Mouse (Mus musculus) kidney, postnatal 36 days (tissue): ENCODE results near the gene Tm6sf2.
"Not testable (repeated sequence)": the region's sequence is repeated elsewhere in the genome, so short reads cannot be mapped to it uniquely, and the experiment has no call there.

Experiments used
- DNase-seq, 2 experiments: peaks; one replicate each; pipeline ENCODE4 v3.0.0; 2021 to 2022; ENCODE audit warnings: mixed read lengths in 2 of 2

The Tm6sf2 gene

DNA sequence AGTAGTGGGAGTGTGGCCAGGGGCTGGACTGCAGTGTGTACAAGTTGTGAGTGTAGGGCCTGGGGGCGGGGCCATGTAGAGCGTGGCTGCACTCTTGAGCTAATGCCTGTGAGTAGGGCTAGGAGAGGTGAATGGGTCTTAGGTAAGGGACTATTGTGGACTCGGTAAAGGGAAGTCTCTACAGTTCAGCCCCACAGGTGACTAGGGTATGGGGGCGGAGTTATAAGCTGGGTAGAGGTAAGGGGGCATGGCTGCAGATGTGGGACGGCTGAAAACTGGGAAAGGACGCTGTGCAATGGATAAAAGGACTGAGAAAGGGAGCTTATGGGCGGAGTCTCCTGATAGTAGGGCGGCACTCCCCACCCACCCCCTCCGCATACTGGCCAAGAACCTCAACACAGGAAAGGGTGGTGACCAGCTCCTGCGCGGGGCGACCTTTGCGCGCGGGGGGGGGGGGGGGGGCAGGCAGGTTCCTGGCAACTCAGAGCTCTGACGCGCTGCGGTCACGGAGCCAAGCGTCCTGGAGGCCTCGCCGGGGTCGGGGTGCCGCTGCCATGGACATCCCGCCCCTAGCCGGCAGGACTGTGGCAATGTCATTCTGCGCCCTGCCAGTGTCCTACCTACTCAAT lies at the start of gene Tm6sf2:
Gene Tm6sf2 (plus strand): TSS at position 484 of the 629 bp plus-strand sequence.
- DNase-seq = peak; percentile 80 to 90

DNA sequence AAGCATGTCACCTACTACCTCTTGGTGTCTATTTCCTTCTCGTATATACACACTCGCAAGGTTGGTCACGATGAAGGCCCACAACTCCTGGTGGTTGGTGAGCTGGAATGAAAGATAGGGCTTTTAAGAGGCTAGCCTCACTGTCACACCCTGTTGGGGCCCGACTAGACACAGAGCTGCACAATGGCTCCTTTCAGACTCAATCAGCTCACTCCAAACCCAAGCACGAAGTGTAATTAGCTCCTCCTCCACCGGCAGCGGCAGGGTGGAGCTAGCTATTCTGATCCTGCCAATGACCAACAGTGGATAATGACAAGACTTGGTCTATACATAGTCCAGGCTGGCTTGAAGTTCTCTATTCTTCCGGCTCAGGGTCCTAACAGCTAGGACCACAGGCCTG lies 49.1 kb upstream of the Tm6sf2 start:
- no peak for DNase-seq

DNA sequence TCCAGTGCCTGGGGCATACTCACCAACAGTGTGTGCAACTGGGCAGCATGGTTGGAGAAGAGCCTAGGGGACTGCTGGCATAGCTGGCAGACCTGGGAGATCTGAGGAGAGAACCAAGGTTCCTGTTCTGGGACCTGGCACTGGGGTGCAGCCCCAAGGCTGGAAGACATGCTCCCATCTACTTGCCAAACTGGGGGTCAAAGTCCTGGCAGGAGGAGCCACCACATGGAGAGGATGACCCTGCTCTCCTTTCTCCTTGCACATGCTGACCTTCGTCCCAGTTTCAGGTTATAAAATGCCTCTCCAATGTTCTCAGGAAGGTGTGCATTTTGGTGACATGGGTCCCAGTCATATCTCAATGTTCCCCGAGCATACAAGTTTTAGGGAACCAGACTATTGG lies 46.6 kb upstream of the Tm6sf2 start:
- peak; percentile 80 to 89 for DNase-seq

DNA sequence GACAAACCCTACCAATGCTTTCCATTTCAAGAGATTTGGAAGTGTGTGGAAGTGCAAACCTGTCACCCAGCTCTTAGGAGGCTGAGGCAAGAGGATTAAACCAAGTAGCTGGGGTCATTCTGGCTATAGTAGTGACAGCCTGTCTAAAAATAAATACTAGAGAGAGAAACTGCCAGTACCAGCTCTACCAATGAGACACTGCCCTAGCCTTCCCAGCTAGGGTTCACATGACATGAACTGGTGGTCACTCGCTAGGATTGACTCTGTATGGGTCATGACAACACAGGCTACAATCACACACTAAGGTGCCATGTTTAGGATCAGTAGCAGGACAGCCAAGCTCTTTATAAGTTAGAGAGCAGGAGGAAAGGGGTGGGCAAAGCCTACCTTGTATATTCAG lies 42.5 kb upstream of the Tm6sf2 start:
- DNase-seq = no peak

DNA sequence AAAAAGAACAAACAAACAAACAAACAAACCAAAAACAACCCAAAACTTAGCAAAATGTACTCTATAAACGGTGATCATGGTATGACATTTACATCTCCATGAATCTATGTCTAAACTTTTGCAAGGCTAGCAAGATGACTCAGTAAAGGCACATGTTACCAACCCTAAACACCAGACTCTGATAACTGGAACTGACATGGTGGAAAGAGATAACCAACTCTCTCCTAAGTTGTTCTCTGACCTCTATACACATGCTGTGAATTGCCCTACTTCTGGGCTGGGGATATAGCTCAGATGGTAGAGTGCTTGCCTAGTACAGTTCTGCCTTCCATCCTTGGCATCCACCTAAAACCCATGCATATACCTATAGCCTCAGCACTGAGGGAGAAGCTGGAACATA lies 34.7 kb upstream of the Tm6sf2 start:
- DNase-seq = no peak

DNA sequence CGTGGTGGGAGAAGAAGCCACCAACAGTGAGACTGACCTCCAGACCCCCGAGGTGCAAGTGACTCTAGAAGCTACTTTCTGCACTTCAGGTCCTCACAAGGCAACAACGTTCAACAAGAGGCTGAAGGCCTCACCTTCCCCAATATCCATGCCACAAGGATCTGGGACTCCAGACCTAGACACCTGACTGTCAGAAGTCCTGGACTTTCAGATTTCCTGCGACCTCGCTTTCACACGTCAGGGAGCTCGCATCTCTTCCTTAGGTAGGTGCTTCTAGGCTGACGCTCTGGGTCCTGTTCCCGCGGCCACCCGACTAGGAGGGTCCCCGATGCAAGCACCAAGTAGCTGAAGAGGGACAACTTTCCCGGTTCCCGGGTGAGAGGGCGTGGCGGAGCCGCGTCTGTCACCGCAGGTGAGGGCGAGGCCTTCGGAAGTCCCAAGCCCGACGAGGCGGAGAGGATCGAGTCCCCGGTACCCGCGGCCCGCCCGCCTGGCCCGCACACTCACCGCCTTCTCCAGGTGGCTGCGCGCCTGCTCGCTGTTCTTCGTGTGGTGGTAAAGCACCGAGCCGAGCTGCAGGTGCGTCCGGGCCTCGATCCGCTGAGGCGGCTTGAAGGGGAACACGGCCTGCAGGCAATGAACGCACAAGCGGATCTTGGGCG lies 30.7 kb upstream of the Tm6sf2 start:
- peak in 1 of 2 experiments; percentile 66 for DNase-seq

DNA sequence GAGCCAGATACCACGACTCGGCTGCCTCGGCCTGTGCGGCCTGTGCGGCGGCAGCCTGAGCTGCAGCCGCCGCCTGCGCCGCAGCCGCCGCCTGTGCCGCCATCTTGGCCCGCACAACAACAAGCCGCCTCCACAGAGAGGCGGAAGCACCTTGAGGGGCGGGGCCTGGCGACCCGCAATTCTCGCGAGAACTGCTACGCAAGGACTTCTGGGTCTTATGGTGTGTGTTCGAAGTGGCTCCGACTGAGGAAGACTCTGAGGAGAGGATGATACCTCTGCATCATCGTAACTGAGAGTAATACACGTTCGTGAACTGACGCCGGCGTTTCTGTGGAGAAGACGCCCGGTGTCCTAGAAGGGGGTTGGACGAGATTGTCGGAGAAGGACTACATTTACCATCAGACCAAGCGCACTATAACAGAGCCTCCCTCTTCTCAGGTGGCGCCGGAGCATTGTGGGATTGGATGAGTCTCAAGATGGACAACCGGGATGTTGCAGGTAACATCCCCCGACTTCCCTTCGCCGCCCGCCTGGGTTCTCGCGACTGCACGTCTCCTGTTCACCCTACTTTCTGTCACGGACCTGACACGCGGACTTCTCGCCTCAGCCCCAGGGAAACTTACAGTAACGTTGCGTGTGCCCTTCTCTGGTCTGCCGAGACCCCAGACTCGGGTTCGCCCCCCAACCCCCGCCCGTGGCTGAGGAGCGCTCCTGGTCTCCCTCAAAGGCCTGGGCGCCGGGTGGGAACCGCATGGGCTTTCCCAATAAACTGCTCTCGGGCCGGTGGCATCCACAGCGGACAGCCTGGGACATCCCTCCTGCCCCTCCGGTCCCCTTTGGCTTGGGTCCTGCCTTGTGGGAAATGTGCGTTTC lies 29.9 kb upstream of the Tm6sf2 start, which contains the start of the genes Mau2 and Sugp1:
Gene Mau2 (minus strand): TSS at position 152 of the 873 bp plus-strand sequence.
Gene Sugp1 (plus strand): TSS at position 231 of the 873 bp plus-strand sequence.
- peak; percentile 96 to 98 for DNase-seq

DNA sequence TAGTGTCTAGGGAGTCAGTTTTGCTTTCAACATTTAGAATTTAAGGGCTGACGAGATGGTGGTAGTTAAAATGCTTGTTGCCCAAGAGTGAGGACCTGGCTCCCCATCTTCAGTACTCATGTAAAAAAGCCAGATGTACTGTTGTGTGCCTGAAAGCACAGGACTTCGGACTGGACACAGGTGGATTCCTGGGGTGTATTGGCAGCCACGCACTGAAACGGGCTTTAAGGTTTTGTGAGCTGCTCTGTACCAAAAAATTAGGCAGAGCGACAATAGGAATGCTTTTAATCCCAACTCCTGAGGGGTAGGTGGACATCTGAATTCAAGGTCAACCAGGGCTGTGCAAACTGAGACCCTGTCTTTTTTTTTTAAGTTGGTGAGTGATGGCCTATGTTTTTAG lies 28.7 kb upstream of the Tm6sf2 start:
- peak in 1 of 2 experiments; percentile 53 for DNase-seq

DNA sequence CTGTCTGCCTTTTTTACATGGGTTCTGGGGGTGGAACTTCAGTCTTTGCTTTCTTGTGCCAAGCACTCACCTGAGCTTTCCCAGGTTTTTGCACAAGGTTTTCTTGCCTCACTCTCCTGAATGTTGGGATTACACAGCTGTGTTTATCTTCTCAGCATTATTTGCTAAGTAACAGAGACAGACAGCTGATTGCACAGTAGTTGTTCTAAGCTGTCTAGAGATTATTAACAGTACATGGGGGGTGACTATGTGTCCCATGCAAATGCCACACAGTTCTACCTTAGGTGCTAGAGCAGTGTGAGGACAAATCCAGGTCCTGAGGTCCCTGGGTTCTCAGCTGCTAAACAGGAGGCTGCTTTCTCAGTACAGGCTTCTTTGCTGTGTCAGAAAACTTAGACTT lies 23.1 kb upstream of the Tm6sf2 start:
- DNase-seq = no peak

DNA sequence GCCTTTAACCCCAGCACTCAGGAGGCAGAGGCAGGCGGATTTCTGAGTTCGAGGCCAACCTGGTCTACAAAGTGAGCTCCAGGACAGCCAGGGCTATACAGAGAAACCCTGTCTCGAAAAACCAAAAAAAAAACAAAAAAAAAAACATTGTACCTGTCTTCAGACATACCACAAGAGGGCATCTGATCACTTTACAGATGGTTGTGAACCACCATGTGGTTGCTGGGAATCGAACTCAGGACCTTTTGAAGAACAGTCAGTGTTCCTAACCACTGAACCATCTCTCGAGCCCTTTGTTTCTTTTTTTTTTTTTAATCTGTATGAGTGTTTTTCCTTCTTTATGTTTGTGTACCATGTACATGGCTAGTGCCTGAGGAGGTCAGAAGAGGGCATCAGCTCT lies 22.3 kb upstream of the Tm6sf2 start:
- not testable (repeated sequence) for DNase-seq

DNA sequence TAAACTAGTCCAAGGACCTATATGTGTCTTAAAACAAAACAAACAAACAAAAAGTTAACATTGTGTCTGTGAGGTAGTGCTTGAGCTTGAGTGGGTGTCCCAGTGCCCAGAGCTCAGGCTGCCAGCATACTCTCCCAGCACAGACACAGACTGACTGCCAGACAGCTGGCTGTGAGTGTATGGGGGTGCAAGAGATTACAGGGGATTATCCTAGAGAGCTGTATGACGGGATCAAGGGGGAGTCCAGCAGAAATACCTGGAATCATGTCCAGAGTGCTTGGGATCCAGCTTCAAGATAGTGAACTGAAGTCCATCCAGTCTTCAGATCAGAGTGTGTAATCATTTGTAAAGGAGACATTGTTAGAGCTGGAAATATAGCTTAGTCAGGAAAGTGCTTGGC lies 15.0 kb upstream of the Tm6sf2 start:
- no peak for DNase-seq

DNA sequence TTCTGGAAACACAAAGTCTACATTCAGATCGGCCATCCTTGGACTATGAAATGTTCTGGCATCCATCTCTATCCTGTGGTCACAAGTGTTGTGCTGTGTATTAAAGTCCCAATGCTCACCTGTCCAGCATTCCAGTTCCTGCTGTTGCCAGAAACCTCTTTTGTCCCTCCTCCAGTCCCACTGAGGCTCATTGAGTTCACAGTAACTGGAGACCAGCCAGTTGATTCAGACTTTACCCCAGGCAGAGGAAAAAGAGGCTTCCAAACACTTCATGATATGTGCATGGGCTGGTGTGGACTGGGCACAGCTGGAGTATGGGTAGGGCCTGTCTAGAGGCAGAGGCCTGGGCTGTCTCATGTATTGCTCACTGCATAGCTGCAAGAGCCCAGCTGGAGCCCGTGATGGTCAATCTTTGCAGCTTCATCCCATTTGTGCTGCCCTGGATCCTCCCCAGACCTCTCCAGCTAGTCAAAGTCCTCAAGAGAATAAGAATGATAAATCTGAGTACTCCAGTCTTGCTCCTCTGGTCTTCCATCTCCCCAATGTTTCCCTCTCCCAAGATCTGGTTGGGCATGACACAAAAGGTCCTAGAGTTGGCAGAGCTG lies 786 bp upstream of the Tm6sf2 start:
- peak; percentile 39 to 40 for DNase-seq

DNA sequence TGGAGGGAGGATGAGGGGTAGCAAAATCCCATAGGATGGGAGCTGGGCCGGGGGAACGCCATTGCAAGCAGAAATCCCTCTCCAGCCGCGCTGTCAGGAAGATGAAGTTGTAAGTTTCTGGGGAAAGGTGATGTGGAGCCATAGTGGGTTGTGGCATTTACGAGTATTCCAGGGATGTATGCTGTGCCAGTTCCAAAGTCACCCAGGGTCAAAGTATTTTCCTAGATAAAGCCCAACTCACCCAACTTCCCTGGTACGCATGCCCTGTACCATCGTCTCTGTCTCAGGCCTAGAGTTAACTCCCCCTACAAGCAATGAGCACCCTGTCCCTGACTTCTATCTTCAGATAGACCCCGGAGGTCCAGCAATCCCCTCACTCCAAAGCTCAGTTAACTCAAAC lies 396 bp downstream of the Tm6sf2 start:
- no peak for DNase-seq

DNA sequence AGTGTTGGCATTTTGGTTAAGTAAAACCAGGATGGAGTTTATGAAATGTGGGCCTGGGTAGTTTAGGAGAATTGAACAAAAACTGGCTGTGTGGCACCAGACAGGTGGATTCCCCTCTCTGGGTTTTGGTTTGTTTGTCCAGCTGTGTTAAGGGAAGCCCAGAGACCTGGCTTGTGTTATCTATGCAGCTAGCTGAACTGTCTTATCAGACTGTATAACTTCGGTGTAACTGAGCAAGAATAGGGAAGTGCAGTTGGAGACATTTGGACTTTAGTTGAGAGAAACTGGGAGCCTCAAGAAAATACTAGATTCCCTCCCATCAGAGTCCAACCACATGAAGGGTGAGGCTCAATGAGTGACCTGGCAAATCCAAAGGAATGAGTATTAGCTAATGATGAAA lies 958 bp downstream of the Tm6sf2 start:
- no peak for DNase-seq

DNA sequence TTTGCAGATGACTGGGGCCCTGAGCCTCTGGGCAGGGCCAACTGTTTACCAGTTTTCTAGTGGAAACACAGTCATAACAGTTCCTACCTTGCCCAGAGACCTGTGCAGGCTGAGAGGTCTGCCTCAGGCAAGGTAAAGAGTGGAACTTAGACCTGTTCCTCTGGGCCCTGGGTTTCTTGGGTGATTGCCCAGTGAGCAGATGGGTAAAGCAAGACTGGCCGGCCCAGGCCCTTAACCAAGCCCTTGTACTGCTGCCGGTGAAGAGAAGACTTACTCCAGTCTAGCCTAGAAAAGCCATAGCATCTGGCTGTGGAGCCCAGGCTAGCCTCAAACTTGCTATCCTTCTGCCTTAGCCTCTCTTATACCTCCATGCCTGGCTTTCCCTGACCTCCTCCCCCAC lies 9.3 kb downstream of the Tm6sf2 start:
- no peak for DNase-seq

DNA sequence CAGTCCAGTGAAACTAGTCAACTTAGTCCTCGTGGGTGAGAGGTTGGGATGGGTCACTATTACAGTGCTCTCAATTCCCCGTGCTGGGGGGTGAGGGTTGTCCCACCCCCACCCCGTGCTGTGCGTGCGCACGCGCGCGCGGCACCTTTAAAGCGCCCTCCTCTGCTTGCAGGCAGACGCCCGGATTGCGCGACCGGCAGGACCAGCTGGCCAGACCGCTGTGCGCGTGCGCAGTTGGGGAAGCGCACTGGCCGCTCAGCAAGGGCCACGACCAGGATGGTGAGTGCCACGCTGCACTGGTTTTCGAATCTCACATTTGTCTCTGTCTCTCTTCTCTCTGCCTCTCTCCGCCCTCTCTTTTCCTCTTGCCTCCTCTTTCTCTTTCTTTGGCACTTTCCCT lies 10.6 kb downstream of the Tm6sf2 start, which contains the start of gene Hapln4:
Gene Hapln4 (plus strand): TSS at position 173 of the 400 bp plus-strand sequence.
- peak; percentile 59 to 80 for DNase-seq

DNA sequence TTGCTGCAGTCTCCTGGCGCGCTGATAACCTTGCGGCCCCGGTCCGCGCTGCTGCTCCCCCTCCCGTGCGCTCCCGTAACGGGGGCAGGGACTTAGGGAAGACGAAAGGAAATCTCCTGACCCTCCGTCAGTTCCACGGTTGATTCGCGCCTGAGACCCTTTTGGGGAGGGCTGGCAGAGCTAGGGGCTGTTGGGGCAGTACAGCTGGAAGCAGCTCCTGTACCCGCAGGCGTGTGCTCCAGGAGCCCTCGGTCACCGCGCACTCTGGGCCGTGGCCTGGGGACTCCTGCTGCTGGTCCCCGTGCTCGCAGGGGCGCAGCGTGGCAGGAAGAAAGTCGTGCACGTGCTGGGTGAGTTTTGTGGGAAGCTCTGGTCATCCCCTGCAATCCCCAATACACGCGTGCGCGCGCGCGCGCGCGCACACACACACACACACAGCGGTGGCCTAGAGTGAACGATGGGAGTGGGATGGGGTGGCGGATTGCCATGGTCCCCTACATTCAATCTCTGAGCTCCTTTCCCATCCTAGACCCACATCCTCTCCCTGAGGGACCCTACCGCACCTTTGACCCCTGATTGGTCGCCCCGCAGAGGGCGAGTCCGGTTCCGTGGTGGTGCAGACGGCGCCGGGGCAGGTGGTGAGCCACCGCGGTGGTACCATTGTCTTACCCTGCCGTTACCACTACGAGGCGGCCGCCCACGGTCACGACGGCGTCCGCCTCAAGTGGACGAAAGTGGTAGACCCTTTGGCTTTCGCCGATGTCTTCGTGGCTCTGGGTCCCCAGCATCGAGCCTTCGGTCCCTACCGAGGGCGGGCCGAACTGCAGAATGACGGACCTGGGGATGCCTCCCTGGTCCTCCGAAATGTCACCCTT lies 11.7 kb downstream of the Tm6sf2 start:
- DNase-seq = peak in 1 of 2 experiments; percentile 15

DNA sequence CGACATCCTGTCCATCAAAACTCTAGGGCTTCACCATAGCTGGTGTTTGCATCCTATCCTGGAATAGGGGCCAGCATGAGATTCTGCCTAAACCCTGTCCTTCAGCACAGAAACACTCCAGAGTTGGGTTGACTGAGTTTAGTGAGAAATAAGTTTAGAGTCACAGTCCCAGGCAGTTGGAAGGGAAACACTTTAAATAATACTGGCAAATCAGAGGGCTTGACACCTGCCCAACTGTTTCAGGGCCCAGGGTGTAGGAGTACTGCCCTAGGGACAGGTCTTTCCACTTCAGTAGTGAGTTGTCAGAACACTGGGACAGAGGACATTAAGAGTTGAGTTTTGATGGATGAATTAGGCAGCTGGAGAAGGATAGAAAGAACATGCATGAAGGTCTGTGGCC lies 13.4 kb downstream of the Tm6sf2 start:
- no peak for DNase-seq

DNA sequence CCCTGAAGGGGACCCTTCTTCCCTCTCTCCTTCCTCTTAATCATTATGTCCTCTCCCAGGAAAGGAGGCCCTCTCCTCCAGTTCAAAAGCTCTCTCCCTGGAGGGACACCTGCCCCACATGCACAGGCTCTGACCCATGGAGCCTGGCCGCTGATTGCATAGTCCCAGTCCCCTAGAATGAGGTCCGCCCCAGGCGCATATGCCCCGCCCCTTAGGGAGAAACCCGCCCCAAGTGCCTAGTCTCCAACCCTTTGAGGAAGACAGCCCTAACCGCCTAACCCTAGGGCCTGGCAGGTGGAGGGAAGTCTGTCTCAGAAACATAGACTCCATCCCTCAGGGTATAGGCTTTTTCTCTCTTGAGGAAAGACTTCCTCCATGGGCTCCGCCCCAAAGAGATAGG lies 14.5 kb downstream of the Tm6sf2 start:
- peak in 1 of 2 experiments; percentile 31 for DNase-seq

DNA sequence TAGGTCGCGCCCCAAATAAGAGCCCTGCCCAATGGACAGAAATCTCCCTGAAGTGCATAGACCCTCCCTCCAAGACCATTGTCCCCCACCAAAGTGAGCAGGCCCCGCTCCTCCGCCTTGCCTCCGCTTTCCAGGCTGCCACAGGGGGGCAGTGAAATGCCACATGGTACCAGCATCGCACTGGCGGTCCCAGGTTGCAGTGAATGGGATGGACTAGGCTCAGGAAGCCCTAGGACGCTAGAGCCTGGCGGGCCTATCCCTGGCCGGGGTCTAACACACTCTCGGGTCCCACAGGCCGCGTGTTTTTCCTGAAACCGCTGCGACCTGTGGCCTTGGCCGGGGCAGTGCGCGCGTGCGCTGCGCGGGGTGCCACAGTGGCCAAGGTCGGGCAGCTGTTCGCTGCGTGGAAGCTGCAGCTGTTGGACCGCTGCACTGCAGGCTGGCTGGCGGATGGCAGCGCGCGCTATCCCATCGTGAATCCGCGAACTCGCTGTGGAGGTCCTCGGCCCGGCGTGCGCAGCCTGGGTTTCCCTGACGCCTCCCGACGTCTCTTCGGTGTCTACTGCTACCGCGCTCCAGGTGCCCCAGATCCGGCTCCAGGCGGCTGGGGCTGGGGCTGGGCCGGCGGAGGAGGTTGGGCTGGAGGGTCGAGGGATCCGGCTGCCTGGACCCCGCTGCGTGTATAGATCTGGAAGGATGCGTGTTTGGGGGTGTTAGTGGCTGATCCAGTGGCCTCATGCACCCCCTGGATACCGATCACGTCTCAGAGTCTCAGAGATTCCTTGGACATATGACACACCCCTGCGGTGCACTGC lies 15.3 kb downstream of the Tm6sf2 start:
- DNase-seq = peak; percentile 39 to 71
